Mouse (Mus musculus): ENCODE results near the gene Olfr318. TPM values are rescaled to one million over a fixed set of nuclear protein-coding genes. Genes with fewer than 3 reads are reported as not detected.
"Not testable (repeated sequence)": the region's sequence is repeated elsewhere in the genome, so short reads cannot be mapped to it uniquely, and the experiment has no call there.

Gene Olfr318
- polyA plus RNA-seq (2012; rRNA removed), result not detected in 2 replicates

DNA sequence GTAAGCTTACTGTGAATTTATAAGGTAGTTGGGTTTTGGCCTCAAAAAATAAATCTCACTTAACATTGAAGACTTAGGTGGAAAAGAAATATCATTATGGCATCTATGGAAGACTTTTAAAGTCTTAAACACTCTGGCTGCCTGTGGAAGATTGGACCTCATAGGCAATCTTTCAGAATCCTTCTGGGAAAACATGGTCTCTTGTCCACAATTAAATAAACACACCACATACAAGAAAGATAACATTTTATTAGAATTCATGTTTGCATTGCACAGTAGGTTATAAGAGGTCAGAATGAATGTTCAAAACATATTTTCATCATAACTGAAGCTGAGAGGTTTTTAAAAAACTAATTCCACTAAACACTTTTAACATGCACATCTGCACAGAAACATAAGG lies at the start of gene Olfr318:
Olfr318 (minus strand) TSS at position 101 of the 400 bp plus-strand sequence.
- TF ChIP-seq CTCF (IDR thresholded peaks at IDR 0.05; ENCODE audit: borderline replicate concordance, extremely low read depth, insufficient read depth, insufficient read length) (no peak), POLR2A (IDR thresholded peaks at IDR 0.05; ENCODE audit: borderline replicate concordance, extremely low read depth, insufficient read depth, insufficient read length, poor library complexity, severe bottlenecking) (no peak)
- no peak for DNase-seq (ENCODE audit: low read depth)

DNA sequence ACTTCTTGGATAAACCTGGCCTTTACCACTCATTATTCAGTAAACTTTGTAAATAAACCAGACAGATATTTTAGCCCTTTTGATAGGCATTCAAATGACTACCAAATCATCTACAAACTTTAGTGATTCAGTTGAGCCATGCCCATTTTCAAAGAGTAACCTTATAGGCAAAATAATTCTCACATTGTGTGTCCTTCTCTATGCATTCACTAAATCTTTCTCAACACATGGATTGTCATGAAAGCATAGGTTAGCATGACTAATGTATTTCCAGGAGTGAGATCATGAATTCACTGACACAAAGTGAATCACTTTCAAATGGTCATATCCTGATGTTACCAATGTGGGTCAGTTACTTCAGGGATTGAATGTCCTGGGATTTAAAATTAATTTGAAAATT lies 49.1 kb upstream of the Olfr318 start, which contains the start of gene Olfr315:
Olfr315 (plus strand) TSS at position 301 of the 400 bp plus-strand sequence.
- no peak for TF ChIP-seq POLR2A (IDR thresholded peaks at IDR 0.05; ENCODE audit: borderline replicate concordance, extremely low read depth, insufficient read depth, insufficient read length, poor library complexity, severe bottlenecking)
- no peak for DNase-seq (ENCODE audit: low read depth)

DNA sequence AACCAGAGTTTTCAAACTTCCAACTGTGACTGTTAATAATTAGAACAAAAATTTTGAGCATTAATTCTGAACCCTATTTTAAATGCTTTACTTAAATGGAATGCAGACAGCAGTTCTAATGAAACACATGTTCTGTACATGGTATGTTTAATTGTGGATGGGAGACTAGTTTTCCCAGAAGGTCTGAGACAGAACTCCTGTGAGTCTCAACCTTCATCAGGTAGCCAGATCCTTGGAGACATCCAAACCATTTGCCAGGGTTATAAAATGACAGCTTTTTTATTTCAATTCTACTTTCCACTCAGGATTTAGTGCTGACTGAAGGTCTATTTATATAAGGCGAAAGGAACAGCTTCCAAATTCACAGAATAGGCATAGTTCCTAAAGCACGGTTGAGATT lies 28.6 kb upstream of the Olfr318 start, which contains the start of gene Olfr316:
Olfr316 (plus strand) TSS at position 301 of the 400 bp plus-strand sequence.
- no peak for DNase-seq (ENCODE audit: low read depth)

DNA sequence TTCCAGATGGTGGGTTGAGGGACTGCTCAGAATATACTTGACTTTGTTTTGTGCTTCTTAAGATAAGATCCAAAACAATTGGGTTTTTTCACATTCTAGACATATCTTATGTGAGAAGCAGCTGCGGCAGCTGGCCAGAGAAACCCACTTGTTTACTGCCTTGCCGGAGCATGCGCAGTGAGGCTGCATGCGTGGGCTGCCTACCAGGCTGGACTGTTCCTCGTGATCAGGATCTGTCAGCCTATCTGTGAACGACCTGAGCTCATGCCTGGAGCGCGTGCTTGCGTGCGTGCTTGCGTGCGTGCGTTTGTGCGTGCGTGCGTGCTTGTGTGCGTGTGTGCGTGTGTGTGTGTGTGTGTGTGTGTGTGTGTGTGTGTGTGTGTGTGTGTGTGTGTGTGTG lies 27.3 kb upstream of the Olfr318 start:
- DNase-seq (ENCODE audit: low read depth), result not testable (repeated sequence)

More for the DNA sequence above, 28.6 kb upstream of the Olfr318 start, which contains the start of gene Olfr316:
- TF ChIP-seq POLR2A (IDR thresholded peaks at IDR 0.05; ENCODE audit: borderline replicate concordance, extremely low read depth, insufficient read depth, insufficient read length, poor library complexity, severe bottlenecking) (no peak), CTCF (IDR thresholded peaks at IDR 0.05; ENCODE audit: borderline replicate concordance, extremely low read depth, insufficient read depth, insufficient read length) (no peak)

DNA sequence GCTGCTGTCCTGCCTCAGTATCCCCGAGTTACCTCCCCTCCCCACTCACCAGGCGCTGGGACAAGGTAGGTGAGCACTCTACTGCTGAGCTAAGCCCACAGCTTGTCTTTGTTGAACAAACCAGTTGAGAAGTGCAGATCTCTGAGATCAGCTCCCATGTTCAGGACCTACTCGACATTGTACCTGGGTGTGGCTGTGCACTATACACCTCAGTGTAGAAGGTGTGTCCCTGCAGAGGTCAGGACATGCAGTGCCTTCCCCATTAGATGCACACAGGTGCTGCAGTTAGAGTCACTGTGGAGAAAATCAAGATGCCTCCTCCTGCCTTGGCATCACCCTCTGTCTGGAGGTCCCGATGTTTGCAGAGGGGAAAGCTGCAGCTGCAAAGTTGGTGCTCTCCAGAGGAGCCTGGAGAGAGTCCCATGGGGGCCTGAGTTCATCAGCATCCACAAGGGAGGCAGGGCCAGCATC lies 15.0 kb upstream of the Olfr318 start, which contains the start of gene Olfr317:
Olfr317 (minus strand) TSS at position 421 of the 471 bp plus-strand sequence.
- TF ChIP-seq CTCF (IDR thresholded peaks at IDR 0.05; ENCODE audit: borderline replicate concordance, extremely low read depth, insufficient read depth, insufficient read length), result no peak
- TF ChIP-seq POLR2A (IDR thresholded peaks at IDR 0.05; ENCODE audit: borderline replicate concordance, extremely low read depth, insufficient read depth, insufficient read length, poor library complexity, severe bottlenecking), result no peak
- no peak for DNase-seq (ENCODE audit: low read depth)

DNA sequence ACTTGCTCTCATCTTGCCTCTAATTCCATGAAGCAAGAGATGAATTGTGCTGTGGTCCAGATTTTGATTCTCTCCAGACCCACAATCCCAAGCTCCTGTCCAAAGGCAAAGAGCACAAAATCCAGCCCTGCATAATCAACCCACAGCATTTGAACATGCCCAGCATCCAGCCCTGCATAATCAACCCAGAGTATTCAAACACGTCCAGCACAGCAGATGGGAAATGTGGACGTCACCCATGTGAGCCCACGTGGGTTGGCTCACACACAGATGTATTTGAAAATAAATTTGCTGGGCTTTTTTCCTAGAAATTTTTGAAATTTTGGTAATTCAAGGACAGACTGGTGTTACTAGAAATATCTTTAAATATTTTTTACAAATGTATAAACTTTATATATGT lies 9.6 kb upstream of the Olfr318 start:
- TF ChIP-seq POLR2A (IDR thresholded peaks at IDR 0.05; ENCODE audit: borderline replicate concordance, extremely low read depth, insufficient read depth, insufficient read length, poor library complexity, severe bottlenecking) (no peak), CTCF (IDR thresholded peaks at IDR 0.05; ENCODE audit: borderline replicate concordance, extremely low read depth, insufficient read depth, insufficient read length) (no peak)
- peak; percentile 51 for DNase-seq (ENCODE audit: low read depth)

DNA sequence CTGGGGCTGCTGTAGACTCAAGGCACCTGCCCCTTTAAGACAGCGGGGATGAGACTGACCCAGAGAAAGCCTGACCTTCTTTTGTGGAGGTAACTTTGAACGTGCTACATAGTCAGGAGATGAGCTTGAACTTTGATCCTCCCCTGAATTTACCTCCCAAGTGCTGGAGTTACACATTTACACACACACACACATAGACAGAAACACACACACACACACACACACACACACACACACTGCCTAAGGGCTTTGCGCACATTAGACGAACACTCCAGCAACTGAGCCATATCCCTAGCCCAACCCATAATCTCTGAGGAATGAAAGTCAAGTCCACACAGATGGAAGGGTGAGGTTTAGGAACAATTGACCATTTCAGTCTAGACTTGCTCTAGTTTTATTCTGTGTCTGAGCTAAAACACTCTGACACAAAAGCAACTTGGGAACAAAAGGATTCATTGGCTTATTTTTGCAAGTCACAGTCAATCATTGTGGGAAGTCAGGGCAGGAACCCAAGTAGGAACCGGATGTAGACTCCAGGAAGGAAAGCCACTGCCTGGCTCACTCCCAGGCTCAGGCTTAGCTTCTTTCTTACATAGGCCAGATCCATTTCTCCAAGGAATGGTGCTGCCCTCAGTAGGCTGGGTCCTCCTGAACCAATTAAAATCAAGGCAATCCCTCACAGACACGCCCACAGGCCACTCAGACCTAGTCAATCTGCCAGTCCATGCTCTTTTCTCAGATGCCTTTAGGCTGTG lies 4.3 kb upstream of the Olfr318 start:
- not testable (repeated sequence) for DNase-seq (ENCODE audit: low read depth)

DNA sequence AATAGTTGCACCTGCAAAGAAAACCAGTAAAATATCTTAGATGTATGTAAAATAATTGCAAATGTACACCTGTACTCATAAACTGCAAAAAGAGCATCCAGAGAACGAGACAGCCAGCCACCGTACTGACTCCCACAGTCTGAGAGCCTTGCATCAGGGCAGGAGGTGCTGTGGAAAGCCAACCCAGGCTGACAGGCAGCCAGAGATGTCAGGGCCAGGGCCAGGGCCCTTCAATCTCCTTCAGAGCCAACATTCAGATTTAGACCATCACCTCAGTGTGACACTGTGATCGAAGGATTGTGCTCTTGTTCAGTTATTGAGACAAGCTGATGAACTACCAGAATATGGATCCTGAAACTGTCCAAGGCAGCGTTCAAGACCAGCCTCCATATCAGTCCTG lies 4.1 kb downstream of the Olfr318 start:
- DNase-seq (ENCODE audit: low read depth), result no peak
- no peak for TF ChIP-seq CTCF (IDR thresholded peaks at IDR 0.05; ENCODE audit: borderline replicate concordance, extremely low read depth, insufficient read depth, insufficient read length)
- no peak for TF ChIP-seq POLR2A (IDR thresholded peaks at IDR 0.05; ENCODE audit: borderline replicate concordance, extremely low read depth, insufficient read depth, insufficient read length, poor library complexity, severe bottlenecking)

DNA sequence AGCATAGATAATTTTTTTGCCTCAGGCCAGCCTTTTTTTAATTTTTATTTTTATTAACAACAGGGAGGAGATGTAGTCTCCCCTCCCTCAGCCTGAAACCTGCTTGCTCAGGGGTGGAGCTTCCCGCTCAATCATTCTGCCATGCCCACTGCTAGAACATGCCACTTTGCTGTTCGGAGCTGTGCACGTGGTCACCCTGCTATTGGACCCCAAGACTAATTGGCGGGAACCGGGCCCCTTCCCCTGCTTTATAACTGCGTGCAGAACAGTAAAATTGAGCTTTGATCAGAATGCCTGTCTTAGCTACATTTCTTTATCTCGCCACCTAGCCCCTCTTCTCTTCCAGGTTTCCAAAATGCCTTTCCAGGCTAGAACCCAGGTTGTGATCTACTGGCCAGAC lies 6.1 kb downstream of the Olfr318 start:
- DNase-seq (ENCODE audit: low read depth), result not testable (repeated sequence)

DNA sequence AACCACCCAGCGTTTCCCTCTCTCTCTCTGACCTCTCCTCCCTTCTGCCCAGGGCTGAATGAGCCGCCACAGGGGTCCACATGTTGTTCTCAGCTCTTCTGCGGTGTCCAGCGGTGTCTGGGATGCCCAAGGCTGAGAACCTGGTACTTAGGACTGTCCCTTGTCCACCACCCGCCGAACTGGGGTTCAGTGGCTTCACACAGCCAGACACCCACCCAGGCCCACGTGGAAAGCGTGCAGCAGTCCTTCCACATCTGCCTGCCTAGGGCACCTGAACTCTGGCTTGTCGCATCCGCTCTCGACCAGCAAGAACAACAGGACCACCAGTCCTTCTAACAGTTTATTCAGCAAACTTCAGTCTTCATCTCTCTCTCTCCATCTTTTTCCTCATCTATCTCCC lies 14.7 kb downstream of the Olfr318 start:
- TF ChIP-seq CTCF (IDR thresholded peaks at IDR 0.05; ENCODE audit: borderline replicate concordance, extremely low read depth, insufficient read depth, insufficient read length), result no peak
- TF ChIP-seq POLR2A (IDR thresholded peaks at IDR 0.05; ENCODE audit: borderline replicate concordance, extremely low read depth, insufficient read depth, insufficient read length, poor library complexity, severe bottlenecking), result no peak
- DNase-seq (ENCODE audit: low read depth), result no peak

DNA sequence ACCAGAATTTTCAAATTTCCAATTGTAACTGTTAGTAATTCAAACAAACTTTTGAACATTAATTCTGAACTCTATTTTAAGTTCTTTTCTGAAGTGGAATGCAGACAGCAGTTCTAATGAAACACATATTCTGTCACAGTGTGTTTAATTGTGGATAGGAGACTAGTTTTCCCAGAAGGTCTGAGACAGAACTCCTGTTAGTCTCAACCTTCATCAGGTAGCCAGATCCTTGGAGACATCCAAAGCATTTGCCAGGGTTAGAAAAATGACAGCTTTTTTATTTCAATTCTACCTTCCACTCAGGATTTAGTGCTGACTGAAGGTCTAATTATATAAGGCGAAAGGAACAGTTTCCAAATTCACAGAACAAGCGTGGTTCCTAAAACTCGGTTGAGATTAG lies 25.0 kb downstream of the Olfr318 start, which contains the start of gene Olfr319:
Olfr319 (plus strand) TSS at position 301 of the 400 bp plus-strand sequence.
- no peak for TF ChIP-seq POLR2A (IDR thresholded peaks at IDR 0.05; ENCODE audit: borderline replicate concordance, extremely low read depth, insufficient read depth, insufficient read length, poor library complexity, severe bottlenecking)
- DNase-seq (ENCODE audit: low read depth), result no peak

DNA sequence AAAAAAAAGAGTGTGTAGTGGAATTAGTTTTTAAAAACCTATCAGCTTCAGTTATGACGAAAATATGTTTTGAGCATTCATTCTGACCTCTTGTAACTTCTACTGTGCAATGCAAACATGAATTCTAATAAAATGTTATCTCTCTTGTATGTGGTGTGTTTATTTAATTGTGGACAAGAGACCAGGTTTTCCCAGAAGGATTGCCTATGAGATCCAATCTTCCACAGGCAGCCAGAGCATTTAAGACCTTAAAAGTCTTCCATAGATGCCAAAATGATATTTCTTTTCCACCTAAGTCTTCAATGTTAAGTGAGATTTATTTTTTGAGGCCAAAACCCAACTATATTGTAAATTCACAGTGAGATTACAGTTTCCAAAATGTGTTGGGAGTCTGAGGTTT lies 43.0 kb downstream of the Olfr318 start, which contains the start of gene Olfr320:
Olfr320 (plus strand) TSS at position 301 of the 400 bp plus-strand sequence.
- no peak for DNase-seq (ENCODE audit: low read depth)
- no peak for TF ChIP-seq CTCF (IDR thresholded peaks at IDR 0.05; ENCODE audit: borderline replicate concordance, extremely low read depth, insufficient read depth, insufficient read length)
- TF ChIP-seq POLR2A (IDR thresholded peaks at IDR 0.05; ENCODE audit: borderline replicate concordance, extremely low read depth, insufficient read depth, insufficient read length, poor library complexity, severe bottlenecking), result no peak

DNA sequence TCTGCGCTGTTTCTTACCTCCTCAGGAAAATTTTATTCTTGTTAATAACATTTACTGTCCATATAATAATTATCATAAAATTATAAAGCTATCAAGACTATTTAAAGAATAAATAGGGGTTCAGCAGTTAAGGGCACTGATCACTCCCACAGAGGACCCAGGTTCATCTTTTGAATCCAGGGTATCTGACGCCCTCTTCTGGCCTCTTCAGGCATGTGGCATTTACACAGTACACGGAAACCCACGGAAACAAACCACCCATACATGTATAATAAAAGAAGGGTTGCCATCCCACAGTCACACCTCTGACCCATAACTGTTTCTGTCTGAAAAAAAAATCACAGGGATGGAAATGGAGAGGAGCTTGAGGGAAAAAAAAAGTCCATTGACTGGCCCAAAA lies 52.0 kb downstream of the Olfr318 start:
- DNase-seq (ENCODE audit: low read depth), result peak; percentile 0
- TF ChIP-seq CTCF (IDR thresholded peaks at IDR 0.05; ENCODE audit: borderline replicate concordance, extremely low read depth, insufficient read depth, insufficient read length) (peak; percentile 31; the same call in 1 of the 2 replicates), POLR2A (IDR thresholded peaks at IDR 0.05; ENCODE audit: borderline replicate concordance, extremely low read depth, insufficient read depth, insufficient read length, poor library complexity, severe bottlenecking) (no peak)
